Mouse (Mus musculus): ENCODE results near the gene Asb15.

The Asb15 gene

DNA sequence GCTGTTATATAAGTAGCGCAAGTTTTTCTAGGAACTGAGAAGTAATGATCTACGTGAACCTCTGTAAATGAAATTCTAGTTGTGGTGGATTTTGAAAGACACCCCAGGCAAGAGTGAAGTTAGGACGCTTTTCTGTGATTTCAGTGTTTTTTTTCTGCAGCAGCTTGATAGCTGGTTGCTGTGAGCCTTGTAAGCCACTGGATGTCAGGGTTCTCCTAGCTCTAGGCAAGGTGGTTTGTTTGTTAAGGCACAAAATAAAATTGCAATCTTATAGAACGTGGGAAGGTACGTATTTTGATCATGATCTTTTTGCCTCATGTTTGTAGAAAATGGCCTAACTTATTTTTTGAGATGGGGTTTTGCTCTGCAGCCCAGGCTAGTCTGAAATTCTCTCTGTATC, 41.0 kb downstream of the Asb15 start:
- DNase-seq (ENCODE audit: low spot score) = no peak

DNA sequence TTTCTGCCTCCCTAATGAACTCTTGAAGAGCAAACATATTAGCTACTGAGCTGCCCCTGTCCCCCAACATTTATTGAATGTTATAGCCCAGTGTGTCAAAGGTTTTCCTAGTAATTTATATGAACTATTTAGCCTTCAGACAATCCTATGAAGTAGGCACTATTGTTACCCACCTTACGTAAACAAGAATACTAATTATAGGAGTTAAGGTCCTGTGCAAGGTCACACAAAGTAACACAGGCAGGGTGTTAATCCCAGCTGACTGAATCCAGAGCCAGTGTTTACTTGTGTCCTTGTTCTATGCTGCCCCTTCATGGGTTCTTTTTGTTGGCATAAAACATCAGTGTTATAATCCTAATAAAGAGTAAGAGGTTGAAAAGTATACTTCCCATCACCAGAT, 41.8 kb downstream of the Asb15 start:
- DNase-seq (ENCODE audit: low spot score) = no peak

- no peak for DNase-seq (ENCODE audit: low spot score)
Observed at GRCm38 (mm10) chr6:24570278-24570677, 42.3 kb downstream of the Asb15 start.

GRCm38 (mm10) chr6:24571126-24571525, 43.2 kb downstream of the Asb15 start:
- no peak for DNase-seq (ENCODE audit: low spot score)

- DNase-seq (ENCODE audit: low spot score) = no peak
Observed at GRCm38 (mm10) chr6:24572431-24572830, 44.5 kb downstream of the Asb15 start.

DNA sequence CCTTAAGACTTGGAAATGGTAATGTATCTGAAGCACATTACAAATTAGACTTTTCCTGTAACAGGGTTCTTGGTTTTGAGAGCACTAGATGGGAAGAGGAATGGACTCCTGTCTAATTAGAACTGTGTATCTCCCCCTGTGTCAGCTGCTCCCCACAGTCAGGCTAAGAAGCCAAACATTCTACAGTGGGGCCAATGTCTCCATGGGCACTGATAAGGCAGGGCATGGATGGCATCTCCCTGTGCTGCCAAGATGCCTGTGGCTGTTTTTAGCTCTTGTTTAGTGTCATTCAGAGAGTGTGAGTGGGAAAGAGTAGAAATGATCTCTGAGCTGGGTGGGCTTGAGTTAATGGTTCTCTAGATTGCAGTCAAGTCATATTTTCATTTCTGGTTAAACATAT, 45.4 kb downstream of the Asb15 start:
- no peak for DNase-seq (ENCODE audit: low spot score)

DNA sequence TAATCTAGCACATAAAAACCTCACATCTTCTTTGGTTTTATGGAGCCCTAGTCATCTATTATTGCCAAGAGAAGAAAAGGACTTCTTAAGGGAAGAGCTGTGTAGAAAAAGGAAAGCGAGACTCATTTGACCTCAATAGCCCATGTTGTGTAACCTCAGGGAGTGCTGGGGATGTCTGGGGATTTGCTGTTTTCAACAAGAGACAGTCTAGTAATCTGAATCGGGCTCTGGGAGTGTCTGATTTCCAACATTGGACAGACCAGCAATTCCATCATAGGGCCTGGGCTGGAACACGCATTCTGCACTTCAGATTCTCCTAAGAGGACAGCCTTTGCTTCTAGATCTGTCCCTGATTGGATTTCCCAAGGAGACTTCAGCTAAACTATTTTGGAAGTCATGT, 55.5 kb downstream of the Asb15 start:
- DNase-seq (ENCODE audit: low spot score) = no peak

- peak; percentile 19 for DNase-seq (ENCODE audit: low spot score)
Observed at GRCm38 (mm10) chr6:24585431-24586310, 57.7 kb downstream of the Asb15 start.

GRCm38 (mm10) chr6:24586885-24587284, 58.9 kb downstream of the Asb15 start:
- DNase-seq (ENCODE audit: low spot score) = peak; percentile 27

- DNase-seq (ENCODE audit: low spot score) = no peak
Observed at GRCm38 (mm10) chr6:24590282-24590681, 62.3 kb downstream of the Asb15 start.

- DNase-seq (ENCODE audit: low spot score) = no peak
Observed at GRCm38 (mm10) chr6:24591525-24592218, 63.7 kb downstream of the Asb15 start.

GRCm38 (mm10) chr6:24597500-24597899, 69.6 kb downstream of the Asb15 start, which contains the start of gene Lmod2:
Lmod2 (plus strand) TSS chr6:24597762.
- DNase-seq (ENCODE audit: low spot score) = no peak

GRCm38 (mm10) chr6:24599179-24599578, 71.2 kb downstream of the Asb15 start:
- DNase-seq (ENCODE audit: low spot score) = no peak

- DNase-seq (ENCODE audit: low spot score) = no peak
Observed at GRCm38 (mm10) chr6:24599639-24600038, 71.7 kb downstream of the Asb15 start.

DNA sequence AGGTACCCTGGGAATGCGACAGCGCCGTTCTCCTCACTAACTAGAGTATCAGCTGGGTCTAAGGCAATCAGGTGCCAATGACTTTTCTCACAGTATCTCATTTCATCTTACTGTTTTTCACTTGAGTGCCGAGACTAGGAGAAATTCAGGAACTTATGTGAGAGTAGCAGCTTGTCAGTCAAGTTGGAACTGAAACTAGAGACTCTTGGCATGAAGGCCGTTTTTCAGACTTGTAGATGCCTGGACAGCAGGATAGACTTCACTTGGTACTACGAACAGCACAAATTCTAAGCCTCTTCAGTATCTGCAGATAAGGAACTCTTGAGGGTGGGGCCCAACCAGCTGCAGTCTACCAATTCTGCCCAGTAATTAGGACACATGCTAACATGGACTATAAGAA, 72.2 kb downstream of the Asb15 start:
- DNase-seq (ENCODE audit: low spot score) = no peak

DNA sequence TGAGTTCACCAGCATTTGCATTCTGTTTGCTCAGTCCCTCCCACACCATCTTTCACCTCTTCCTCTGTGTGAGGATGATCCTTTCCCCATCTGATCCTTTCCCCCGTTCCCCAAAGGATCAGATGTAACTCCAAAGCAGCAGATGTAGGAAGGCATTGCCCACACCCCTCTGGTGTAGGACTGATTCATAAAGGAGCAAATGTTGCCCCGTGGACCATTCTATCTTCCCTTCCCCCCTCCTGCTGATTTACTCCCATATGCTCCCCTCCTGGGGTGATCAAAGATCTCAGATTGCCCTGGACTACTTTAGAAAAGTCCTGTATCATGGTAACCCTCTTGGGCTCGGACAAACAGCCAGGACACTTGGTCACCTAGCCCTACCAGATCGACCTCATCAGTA, 72.8 kb downstream of the Asb15 start:
- no peak for DNase-seq (ENCODE audit: low spot score)

DNA sequence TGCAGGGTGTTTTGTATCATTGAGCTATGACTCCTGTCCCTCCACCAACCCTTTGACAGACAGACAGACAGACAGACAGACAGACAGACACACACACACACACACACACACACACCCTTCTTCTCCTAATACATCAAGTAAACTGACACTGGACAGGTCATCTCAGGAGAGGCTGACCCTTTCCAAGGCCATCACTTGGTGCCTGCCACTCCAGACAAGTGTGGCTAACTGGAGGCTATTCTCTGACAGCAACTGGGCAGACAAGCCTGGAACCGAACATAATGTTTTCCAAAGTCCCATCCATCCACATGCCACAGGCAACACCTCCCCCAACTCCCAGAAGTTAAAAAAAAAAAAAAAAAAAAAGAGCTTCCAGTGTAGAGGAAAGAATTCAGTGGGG, 73.7 kb downstream of the Asb15 start:
- DNase-seq (ENCODE audit: low spot score) = no peak

- no peak for DNase-seq (ENCODE audit: low spot score)
Observed at GRCm38 (mm10) chr6:24602351-24602750, 74.4 kb downstream of the Asb15 start.

DNA sequence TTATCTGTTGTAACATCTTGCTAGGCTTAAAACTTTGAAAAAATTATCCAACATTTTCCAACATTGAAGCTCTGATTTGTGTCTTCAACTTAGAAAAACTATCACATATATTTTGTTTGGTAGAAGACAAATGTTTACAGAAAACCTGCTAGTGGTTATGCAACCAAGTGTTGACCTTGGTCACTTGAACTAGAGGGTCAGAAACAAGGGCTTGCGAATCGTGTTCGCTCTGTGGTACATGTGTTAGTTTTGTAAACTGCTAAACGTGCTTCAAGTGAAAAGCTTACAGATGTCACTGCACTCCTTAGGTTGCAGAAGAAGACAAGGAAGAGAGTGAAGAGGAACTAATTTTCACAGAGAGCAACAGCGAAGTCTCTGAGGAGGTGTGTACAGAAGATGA, 75.0 kb downstream of the Asb15 start:
- no peak for DNase-seq (ENCODE audit: low spot score)

DNA sequence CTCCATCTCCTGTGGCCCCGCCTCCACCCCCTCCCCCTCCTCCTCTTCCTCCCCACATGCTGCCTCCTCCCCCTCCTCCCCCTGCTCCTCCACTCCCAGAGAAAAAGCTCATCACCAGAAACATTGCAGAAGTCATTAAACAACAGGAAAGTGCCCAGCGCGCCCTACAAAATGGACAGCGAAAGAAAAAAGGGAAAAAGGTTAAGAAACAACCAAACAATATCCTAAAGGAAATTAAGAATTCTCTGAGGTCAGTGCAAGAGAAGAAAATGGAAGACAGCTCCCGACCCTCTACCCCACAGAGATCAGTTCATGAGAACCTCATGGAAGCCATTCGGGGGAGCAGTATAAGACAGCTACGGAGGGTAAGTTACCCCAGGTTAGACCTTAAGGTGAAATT, 76.3 kb downstream of the Asb15 start:
- DNase-seq (ENCODE audit: low spot score) = no peak

GRCm38 (mm10) chr6:24605631-24606030, 77.7 kb downstream of the Asb15 start:
- no peak for DNase-seq (ENCODE audit: low spot score)

- DNase-seq (ENCODE audit: low spot score) = no peak
Observed at GRCm38 (mm10) chr6:24606512-24606911, 78.6 kb downstream of the Asb15 start.

DNA sequence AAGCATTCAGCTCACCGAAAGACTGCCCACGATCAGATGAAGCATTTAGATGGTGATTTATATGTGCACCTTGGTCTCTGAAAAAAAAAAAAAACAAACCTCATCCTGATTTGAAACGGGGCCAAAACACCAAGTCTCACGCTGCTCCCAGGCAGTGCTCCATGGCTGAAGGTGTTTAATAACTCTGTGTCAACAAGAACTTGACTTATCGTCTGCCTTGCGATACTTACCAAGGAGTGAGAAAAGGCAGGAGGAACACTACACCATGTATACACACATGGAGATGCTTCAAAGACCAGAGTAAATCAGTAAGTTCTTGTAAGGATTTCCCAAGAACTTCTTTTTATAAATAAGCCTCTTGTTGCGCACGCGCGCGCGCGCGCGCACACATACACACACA, 79.6 kb downstream of the Asb15 start:
- no peak for DNase-seq (ENCODE audit: low spot score)
